9 mouse cellular contexts compared by ENCODE assay signal in the genomic region with DNA sequence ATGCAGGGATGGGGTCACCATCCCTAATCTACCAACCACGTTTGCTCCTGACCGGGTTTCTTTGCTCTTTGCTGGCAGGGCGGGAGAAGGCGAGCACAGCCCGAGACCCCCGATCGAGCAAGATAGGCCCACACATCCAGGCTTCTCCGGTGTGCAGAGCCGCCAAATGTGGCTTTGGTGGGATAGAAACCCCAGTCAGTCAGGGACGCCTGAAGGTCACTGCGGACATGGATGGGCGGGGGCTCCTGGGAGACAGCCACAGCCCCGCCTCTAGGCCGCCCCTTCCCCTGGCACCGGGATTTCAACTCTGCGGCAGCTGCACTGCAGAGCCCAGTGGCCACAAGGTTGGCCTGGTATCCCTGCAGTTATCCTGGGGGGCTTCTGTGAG. TPM values are rescaled to one million over a fixed set of nuclear protein-coding genes. Genes with fewer than 3 reads are reported as not detected.
DNase-seq lines count a peak whose midpoint lies in the region; ATAC-seq lines count a peak whose summit lies in the region.
"Had no signal": no experiment of that assay in that cellular context is flagged by ENCODE, and none has a peak within 500 bp of the region (broad histone marks: within the 10 kb centered on the region; RNA-seq: fewer than 3 reads in every experiment).

No protein-coding gene starts in this region.

- DNase-seq in heart, adult 9 months (ENCODE audit: low spot score in 2 of 2) = no peak
- peak; percentile 39 for DNase-seq in ES-CJ7 (ENCODE audit: low read depth, low spot score)
- DNase-seq in forebrain, embryonic 14.5 days (ENCODE audit: low spot score) = peak; percentile 27
- DNase-seq in midbrain, embryonic 10.5 days (ENCODE audit: low spot score) = no peak
- no peak for DNase-seq in layer of hippocampus, postnatal 10 days (ENCODE audit: low spot score in 2 of 2)
- no peak for DNase-seq in layer of hippocampus, adult 9-11 months
- no peak for DNase-seq in layer of hippocampus, adult 11-12 months (ENCODE audit: low spot score)

- no peaks in the 10 kb centered on the region for H3K9me3 ChIP-seq in heart, embryonic 13.5 days
- H3K9me3 ChIP-seq in forebrain, embryonic 14.5 days (replicated peaks; ENCODE audit: control insufficient read depth, low read length) = no peaks in the 10 kb centered on the region
- no peaks in the 10 kb centered on the region for H3K9me3 ChIP-seq in midbrain, embryonic 10.5 days (replicated peaks)

- no peak overlapping the region for H3K9ac ChIP-seq in heart, embryonic 13.5 days
- H3K9ac ChIP-seq in forebrain, embryonic 14.5 days (ENCODE audit: low read length) = peak overlapping the region; percentile 63

- peak overlapping the region; percentile 75 for H3K4me2 ChIP-seq in heart, embryonic 13.5 days
- H3K4me2 ChIP-seq in forebrain, embryonic 14.5 days (ENCODE audit: low read length) = peak overlapping the region; percentile 79

- H3K4me3 ChIP-seq in heart, embryonic 13.5 days = peak overlapping the region; percentile 46
- H3K4me3 ChIP-seq in forebrain, embryonic 14.5 days (ENCODE audit: low read depth, low read length) = peak overlapping the region; percentile 45
- peak overlapping the region; percentile 60 for H3K4me3 ChIP-seq in midbrain, embryonic 10.5 days

- peaks cover 13% of the 10 kb centered on the region for H3K4me1 ChIP-seq in heart, embryonic 13.5 days
- no peaks in the 10 kb centered on the region for H3K4me1 ChIP-seq in forebrain, embryonic 14.5 days (ENCODE audit: control insufficient read depth, insufficient read depth, low read length)
- H3K4me1 ChIP-seq in midbrain, embryonic 10.5 days = peaks cover 16% of the 10 kb centered on the region

- no peaks in the 10 kb centered on the region for H3K36me3 ChIP-seq in heart, embryonic 13.5 days
- no peaks in the 10 kb centered on the region for H3K36me3 ChIP-seq in forebrain, embryonic 14.5 days (ENCODE audit: control insufficient read depth, insufficient read depth, low read length)
- no peaks in the 10 kb centered on the region for H3K36me3 ChIP-seq in midbrain, embryonic 10.5 days

- WGBS in heart, embryonic 13.5 days = 2% methylated on average over 16 of the region's 16 CpGs
- under 1% methylated on average over 16 of the region's 16 CpGs for WGBS in forebrain, embryonic 14.5 days
- WGBS in midbrain, embryonic 10.5 days = under 1% methylated on average over 16 of the region's 16 CpGs

- no peak for ATAC-seq in heart, embryonic 13.5 days (ENCODE audit: extremely low read depth, insufficient number of reproducible peaks, low FRiP score, low TSS enrichment)
- peak; percentile 73 for ATAC-seq in forebrain, embryonic 14.5 days

- no peak overlapping the region for H3K27ac ChIP-seq in heart, embryonic 13.5 days (replicated peaks)
- H3K27ac ChIP-seq in forebrain, embryonic 14.5 days (ENCODE audit: low read depth, low read length) = 0 out of 2 replicates have a peak overlapping the region, but pooled peaks have one; percentile 0
- no peak overlapping the region for H3K27ac ChIP-seq in midbrain, embryonic 10.5 days (replicated peaks)

- H3K27me3 ChIP-seq in heart, embryonic 13.5 days (replicated peaks) = peaks cover 62% of the 10 kb centered on the region
- peaks cover 5% of the 10 kb centered on the region; the same call in 1 of the 2 replicates for H3K27me3 ChIP-seq in forebrain, embryonic 14.5 days (replicated peaks; ENCODE audit: control insufficient read depth, insufficient read depth, low read length)
- H3K27me3 ChIP-seq in midbrain, embryonic 10.5 days (ENCODE audit: low read depth, poor library complexity, severe bottlenecking) = peaks cover 44% of the 10 kb centered on the region

RNA-seq across cellular contexts. Expression of gene Cplx1, which starts 0.4 kb away (rescaled TPM):
- polyA plus RNA-seq in heart, embryonic 13.5 days (2015; fragmentation: Nextera tagmentation; extraction: Ambion mirVana) = 0.74 and 0.82 TPM in 2 replicates
- polyA plus RNA-seq in forebrain, embryonic 14.5 days (2014; fragmentation: Nextera tagmentation; extraction: Ambion mirVana) = 65.1 and 90.1 TPM in 2 replicates
- 4.3 and 6.8 TPM in 2 replicates for polyA plus RNA-seq in midbrain, embryonic 10.5 days (2016; fragmentation: Nextera tagmentation; extraction: Ambion mirVana)
- total RNA-seq in layer of hippocampus, postnatal 10 days (2021) = 100 to 1,000 TPM; 396 to 463 TPM
- total RNA-seq: CH12.LX had no signal

Comparison
In these comparisons a context has a peak if more than half of its experiments do, and no peak if none do; other contexts are left out.
1. DNase-seq: peak in ES-CJ7 (single experiment) and forebrain, embryonic 14.5 days (single experiment); none in heart, adult 9 months (0 of 2), midbrain, embryonic 10.5 days (single experiment), layer of hippocampus, postnatal 10 days (0 of 2), layer of hippocampus, adult 9-11 months (single experiment) and layer of hippocampus, adult 11-12 months (single experiment).
2. Peak in every context shown above with its lines, with median percentiles within 50 percentile points of each other: H3K4me3 ChIP-seq.